Mouse (Mus musculus) small intestine, adult 2 months (tissue): ENCODE data around the gene March8. TPM values are rescaled to one million over a fixed set of nuclear protein-coding genes. Genes with fewer than 3 reads are reported as not detected.

Source experiments
- H3K27ac ChIP-seq: fragments of 200-500 bp; 2 replicates; pipeline ENCODE4 v1.5.1; 2012; ENCODE audit warnings: low read depth, low read length, control low read depth, inconsistent platforms; ENCODE audit not compliant: insufficient read depth
- H3K27me3 ChIP-seq: fragments of 200-500 bp; 2 replicates; pipeline ENCODE4 v1.6.1; 2012; ENCODE audit warnings: mild to moderate bottlenecking, moderate library complexity, low read length, inconsistent platforms; ENCODE audit not compliant: control insufficient read depth, insufficient read depth
- H3K36me3 ChIP-seq: fragments of 200-500 bp; 2 replicates; pipeline ENCODE4 v1.6.1; 2012; ENCODE audit warnings: mild to moderate bottlenecking, low read length, control low read depth, inconsistent platforms; ENCODE audit not compliant: control insufficient read depth, insufficient read depth
- H3K4me1 ChIP-seq: fragments of 200-500 bp; 2 replicates; pipeline ENCODE4 v1.6.1; 2012; ENCODE audit warnings: low read length, inconsistent platforms, mixed read lengths; ENCODE audit not compliant: control insufficient read depth, insufficient read depth, insufficient read length
- H3K4me3 ChIP-seq: fragments of 200-500 bp; 2 replicates; pipeline ENCODE4 v1.5.1; 2012; ENCODE audit warnings: low read depth, mild to moderate bottlenecking, control low read depth, inconsistent platforms, low read length, moderate library complexity
- CTCF ChIP-seq: fragments of 200-500 bp; IDR thresholded peaks from 2 replicates; pipeline ENCODE4 v1.5.1; 2012; ENCODE audit warnings: low read depth, mild to moderate bottlenecking, control low read depth, inconsistent platforms, low read length, moderate library complexity, mixed read lengths; ENCODE audit not compliant: insufficient replicate concordance, insufficient read length; ENCODE audit errors: extremely low read depth
- POLR2A ChIP-seq: fragments of 200-500 bp; IDR thresholded peaks from 2 replicates; pipeline ENCODE4 v1.6.1; 2012; ENCODE audit warnings: low read depth, mild to moderate bottlenecking, control low read depth, inconsistent platforms, low read length, moderate library complexity
- WGBS: fragments of 180-500 bp; shearing (Covaris S2); methylation state at CpG from one replicate; pipeline ENCODE4 v1.1.7; 2018; 5-methylcytosine and 5-hydroxymethylcytosine counted together
- polyA plus RNA-seq: library from polyadenylated mRNA; depleted of rRNA; stranded (reverse); fragments of >200 nt; gene quantifications from 2 replicates; pipeline ENCODE4 v1.2.3, GENCODE M21; 2012

March8 gene
- polyA plus RNA-seq, 1 experiment = 65.1 TPM

DNA sequence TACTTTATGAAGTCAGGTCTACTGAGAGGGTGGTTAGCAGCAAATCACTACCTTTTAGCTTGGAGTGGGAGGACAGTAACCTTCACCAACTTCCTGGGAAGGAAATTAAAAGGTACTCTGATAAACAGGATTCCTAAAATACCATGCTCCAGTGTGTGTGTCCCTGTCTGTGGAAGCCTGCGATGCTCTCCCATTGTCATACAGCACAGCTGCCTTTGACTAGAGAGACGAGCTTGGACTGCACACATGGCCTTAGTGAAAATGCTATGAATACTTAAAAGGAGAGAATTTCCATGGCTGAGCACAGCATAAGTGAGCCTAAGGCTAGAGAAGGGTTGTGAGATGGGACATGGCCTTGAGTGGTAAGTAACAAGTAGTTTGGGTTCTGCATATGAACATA, 60.3 kb downstream of the March8 start:
- 86% methylated on average over 2 of the region's 2 CpGs for WGBS
- Histone ChIP-seq H3K36me3 (peaks cover 10% of the 10 kb centered on the region), H3K27me3 (no peaks in the 10 kb centered on the region), H3K27ac (no peak overlapping the region), H3K4me3 (no peak overlapping the region), H3K4me1 (no peaks in the 10 kb centered on the region)
- TF ChIP-seq POLR2A (no peak), CTCF (no peak)

GRCm38 (mm10) chr6:116401746-116402423, 64.1 kb downstream of the March8 start:
- TF ChIP-seq POLR2A (no peak), CTCF (no peak)
- WGBS = 96% methylated on average over 12 of the region's 12 CpGs
- H3K4me3 ChIP-seq = no peak overlapping the region

GRCm38 (mm10) chr6:116402426-116402825, 64.6 kb downstream of the March8 start:
- peaks cover 18% of the 10 kb centered on the region for H3K36me3 ChIP-seq
- H3K4me1 ChIP-seq = no peaks in the 10 kb centered on the region
- 94% methylated on average over 3 of the region's 3 CpGs for WGBS
- H3K4me3 ChIP-seq = no peak overlapping the region
- H3K27me3 ChIP-seq = no peaks in the 10 kb centered on the region
- TF ChIP-seq POLR2A (no peak), CTCF (no peak)
- H3K27ac ChIP-seq = no peak overlapping the region

More at GRCm38 (mm10) chr6:116401746-116402423, 64.1 kb downstream of the March8 start:
- Histone ChIP-seq H3K36me3 (peaks cover 15% of the 10 kb centered on the region), H3K4me1 (no peaks in the 10 kb centered on the region), H3K27ac (no peak overlapping the region), H3K27me3 (no peaks in the 10 kb centered on the region)

GRCm38 (mm10) chr6:116405243-116405642, 67.4 kb downstream of the March8 start:
- Histone ChIP-seq H3K4me3 (no peak overlapping the region), H3K36me3 (peaks cover 19% of the 10 kb centered on the region), H3K27ac (no peak overlapping the region), H3K27me3 (no peaks in the 10 kb centered on the region), H3K4me1 (no peaks in the 10 kb centered on the region)
- 93% methylated on average over 9 of the region's 9 CpGs for WGBS
- TF ChIP-seq POLR2A = no peak
- no peak for TF ChIP-seq CTCF

DNA sequence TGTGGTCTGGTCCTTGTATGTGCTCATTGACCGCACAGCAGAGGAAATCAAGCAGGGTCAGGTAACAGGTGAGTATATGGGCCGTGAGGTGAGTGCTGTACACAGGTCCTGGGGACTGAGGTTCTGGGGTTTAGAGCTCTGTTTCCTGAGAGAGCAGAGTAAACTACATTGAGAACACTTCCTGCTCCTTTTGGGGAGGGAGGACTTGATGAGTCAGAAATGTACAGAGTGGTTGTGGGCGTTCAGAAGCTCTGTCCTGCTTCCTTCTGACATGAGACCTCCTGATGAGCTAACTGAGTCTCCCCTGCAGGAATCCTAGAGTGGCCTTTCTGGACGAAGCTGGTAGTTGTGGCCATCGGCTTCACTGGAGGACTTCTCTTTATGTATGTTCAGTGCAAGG, 67.9 kb downstream of the March8 start:
- TF ChIP-seq POLR2A (no peak), CTCF (no peak)
- H3K27ac ChIP-seq = no peak overlapping the region
- no peaks in the 10 kb centered on the region for H3K4me1 ChIP-seq

GRCm38 (mm10) chr6:116406152-116406551, 68.3 kb downstream of the March8 start:
- WGBS = 51% methylated on average over 2 of the region's 2 CpGs
- peaks cover 19% of the 10 kb centered on the region for H3K36me3 ChIP-seq
- no peak overlapping the region for H3K27ac ChIP-seq
- H3K4me1 ChIP-seq = no peaks in the 10 kb centered on the region
- no peak for TF ChIP-seq CTCF
- no peak for TF ChIP-seq POLR2A
- H3K4me3 ChIP-seq = no peak overlapping the region
- no peaks in the 10 kb centered on the region for H3K27me3 ChIP-seq

More for the DNA sequence above, 67.9 kb downstream of the March8 start:
- H3K27me3 ChIP-seq = no peaks in the 10 kb centered on the region
- 86% methylated on average over 5 of the region's 5 CpGs for WGBS
- no peak overlapping the region for H3K4me3 ChIP-seq
- H3K36me3 ChIP-seq = peaks cover 20% of the 10 kb centered on the region

DNA sequence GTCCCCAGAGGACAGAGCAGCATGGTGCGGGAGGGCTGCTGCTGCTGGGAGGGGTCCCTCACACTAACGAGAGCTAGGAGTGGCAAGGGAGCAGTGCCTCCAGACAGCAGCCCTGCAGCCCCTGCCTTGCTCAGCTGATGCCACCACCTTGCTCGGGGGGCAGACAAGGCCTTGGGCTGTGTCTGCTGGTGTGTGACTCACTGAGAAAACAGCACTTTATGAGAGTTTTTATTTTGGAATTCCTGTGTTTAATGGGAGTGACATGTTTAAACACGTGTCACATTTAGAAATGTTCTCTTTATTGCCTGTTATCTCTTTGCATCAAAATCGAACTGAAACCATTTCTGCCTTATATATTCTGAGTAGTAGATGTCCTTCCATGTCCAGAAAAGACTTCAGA, 68.9 kb downstream of the March8 start:
- 63% methylated on average over 5 of the region's 5 CpGs for WGBS

More for the DNA sequence above, 68.9 kb downstream of the March8 start:
- no peaks in the 10 kb centered on the region for H3K27me3 ChIP-seq
- no peaks in the 10 kb centered on the region for H3K4me1 ChIP-seq
- H3K36me3 ChIP-seq = peaks cover 19% of the 10 kb centered on the region
- TF ChIP-seq POLR2A (no peak), CTCF (no peak)
- H3K27ac ChIP-seq = no peak overlapping the region
- H3K4me3 ChIP-seq = no peak overlapping the region
